Mouse (Mus musculus) neural tube, embryonic 10.5 days (tissue): Measurements from ENCODE around the gene Spata2l.
"Not testable (repeated sequence)": the region's sequence is repeated elsewhere in the genome, so short reads cannot be mapped to it uniquely, and the experiment has no call there.

Experiments
- DNase-seq: peaks from one replicate; pipeline ENCODE4 v3.0.0-alpha.2; 2017; ENCODE audit warnings: low spot score; ENCODE audit errors: extremely low spot score

Spata2l gene

DNA sequence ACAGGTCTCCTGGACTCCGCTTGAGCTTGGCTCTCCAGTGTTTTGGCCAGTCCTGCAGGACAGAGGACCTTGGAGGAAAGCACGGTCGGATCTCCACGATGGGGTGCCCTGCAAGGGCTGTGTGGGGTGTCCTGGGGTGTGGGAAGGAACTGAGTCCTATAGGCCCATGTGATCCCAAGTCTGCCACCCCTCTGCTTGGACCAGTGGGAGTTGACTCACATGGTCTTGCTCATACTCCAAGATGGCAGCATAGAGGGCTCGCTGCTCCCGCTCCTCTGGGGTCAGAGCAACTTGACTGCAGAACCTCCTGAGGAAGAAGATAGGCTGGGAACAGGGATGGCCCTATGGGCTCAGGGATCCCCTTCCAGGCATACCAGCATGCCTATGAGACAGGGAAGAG lies 11.7 kb upstream of the Spata2l start:
- DNase-seq, result no peak

DNA sequence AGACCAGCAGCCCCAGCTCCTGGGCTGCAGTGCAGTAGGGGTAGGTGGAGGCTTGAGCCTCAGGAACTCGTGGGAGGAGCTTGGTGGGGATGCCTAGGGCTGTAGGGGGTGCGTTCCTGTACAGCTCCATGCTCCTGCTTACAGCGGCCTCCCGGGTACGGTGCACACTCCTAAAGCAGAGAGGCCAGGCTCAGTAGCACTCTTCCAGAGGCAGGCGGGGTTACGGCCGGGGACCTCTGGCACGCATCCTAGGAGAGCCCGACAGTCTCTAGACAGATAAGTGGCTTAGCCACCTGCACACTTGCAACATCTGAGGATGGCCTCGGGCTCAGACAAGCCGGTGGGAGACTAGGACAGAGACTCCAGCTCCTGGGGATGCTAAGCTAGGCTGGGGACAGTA lies 9.5 kb upstream of the Spata2l start:
- no peak for DNase-seq

DNA sequence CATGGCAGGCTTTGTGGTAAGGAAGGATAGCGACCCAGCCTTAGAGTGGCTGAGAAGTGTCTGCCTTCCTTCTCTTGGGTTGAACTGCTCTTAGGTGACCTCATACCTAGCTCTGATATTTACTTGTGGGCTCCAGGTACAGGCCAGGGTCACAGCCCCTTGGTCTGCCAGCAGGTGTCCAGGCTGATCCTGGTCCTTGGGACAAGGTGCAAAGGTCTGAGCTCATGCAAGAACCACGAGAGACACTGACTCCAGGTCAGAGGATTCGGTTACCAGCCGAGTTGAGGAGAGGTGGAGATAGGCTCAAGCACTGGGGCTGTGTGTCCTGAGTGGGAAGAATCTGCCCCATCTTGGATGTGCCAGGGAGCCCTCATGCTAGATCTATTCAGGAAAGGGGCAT lies 8.3 kb upstream of the Spata2l start:
- DNase-seq, result no peak

DNA sequence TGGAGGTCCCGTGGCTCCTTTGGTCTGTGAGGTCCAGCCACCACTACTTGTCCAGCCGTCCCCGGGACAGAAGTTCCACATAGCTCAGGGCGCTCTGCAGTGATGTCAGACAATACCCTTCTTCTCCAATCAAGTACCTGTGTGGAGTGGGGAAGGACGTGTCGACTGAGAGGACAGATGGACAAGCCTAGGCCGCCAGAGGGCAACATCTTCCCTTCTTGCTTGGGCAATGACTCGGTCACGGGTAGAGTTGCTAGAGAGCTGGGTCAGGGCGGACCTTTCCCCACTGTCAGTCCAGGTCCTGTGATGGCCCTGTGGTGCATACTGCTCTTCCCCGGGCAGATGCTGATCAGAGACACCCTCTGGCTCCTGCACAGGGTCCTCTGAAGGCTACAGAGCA lies 7.0 kb upstream of the Spata2l start:
- no peak for DNase-seq

DNA sequence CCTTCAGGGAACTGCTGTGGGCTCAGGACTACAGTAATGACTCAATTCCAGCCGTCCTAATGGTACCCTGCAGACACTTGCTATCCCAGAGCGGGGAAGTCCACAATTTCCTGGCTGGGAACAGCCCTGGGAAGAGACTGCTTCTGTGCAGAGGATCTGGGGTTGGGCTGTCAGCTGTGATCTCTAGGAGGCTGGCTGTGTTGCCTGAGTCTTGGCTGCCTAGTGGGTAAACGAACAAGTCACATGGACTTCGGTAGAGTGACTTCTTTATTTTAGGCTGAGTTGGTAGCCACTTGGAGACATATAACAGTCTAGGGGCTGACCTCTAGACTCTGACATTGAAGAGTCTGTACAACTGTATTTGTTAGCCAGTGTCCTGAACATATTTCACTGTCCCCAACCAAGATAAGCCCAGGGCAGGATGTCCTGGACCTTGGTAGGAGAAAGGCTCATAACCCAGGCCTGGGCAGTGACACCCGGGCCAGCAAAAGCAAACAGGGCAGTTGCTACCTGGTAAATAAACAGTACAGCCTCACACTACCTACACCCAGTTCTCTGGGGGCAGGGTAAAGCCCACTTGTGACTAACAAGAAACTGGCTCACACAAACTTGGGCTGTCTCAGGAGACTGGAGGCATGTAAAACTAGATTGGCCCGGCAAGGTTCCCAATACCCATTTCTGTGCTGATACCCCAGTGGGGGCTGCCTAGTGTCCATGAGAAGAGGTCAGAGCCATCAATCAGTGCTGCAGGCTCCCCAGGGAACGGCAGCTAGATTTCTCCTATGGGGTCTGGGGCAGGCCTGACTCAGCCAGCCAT lies 6.3 kb upstream of the Spata2l start:
- DNase-seq, result no peak

DNA sequence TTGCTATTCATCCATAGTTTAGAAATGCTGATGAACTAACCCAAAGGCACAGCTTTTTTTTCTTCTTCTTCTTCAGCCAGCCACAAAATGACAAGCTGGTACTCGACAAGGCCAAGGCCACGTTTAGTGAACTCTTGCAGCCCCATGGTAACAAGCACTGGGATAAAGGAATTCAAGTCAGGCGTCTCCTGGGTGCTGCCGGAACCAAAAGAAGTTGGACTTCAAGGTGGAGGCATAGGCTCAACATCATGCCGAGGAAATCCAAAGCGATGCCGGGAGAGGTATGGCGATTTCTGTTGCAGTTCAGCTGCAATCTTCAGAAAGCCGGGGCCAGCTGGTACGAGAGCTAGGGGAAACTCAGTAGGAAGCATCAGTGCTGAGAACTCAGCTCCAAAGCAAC lies 3.4 kb upstream of the Spata2l start:
- DNase-seq, result no peak

DNA sequence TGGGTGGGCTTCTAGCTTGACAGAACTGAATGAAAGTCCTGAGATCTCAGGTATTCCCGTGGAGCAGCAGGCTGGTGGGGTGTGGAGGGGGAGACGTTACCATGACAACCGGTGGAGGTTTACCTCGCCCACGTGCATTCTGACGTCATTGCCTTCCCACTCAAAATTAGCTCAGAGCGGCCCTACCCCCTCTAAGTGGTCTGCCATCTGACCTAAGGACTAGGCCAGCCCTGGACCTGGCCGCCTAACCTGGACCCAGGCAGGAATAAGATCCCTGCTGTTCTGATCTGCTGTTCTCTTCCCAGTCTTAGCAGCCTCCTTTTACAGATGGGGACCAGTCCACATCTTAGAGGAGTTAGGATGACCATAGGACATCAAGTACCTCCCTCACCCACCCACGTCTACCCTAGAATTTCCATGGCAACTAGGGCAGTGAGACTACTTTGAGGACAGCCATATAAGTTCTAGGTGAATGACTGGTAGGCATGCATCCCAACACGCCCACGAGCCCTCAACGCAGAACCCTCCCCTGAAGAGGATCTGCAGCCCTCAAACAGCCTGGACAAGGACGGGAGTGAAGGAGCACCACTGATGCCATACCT lies 1.0 kb downstream of the Spata2l start:
- DNase-seq, result no peak

DNA sequence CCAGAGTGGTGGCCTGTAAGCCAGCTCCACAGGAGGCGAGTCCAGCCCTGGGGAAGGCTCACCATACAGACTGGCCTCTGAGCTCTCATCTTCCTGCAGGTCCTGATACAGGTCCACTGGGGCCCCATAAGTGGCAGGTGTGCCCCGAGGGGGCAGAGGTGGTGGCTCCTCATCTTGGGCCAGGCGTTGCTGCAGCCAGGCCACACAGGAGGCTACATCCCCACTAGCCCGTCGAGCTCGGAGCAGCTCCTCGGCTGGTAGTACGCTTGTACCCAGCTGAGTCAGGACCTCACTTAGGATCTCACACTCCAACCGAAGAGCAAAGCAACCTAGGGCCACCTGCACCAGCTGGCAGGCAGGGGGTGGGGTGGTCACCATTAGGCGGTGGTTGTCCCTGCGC lies 2.3 kb downstream of the Spata2l start:
- no peak for DNase-seq

DNA sequence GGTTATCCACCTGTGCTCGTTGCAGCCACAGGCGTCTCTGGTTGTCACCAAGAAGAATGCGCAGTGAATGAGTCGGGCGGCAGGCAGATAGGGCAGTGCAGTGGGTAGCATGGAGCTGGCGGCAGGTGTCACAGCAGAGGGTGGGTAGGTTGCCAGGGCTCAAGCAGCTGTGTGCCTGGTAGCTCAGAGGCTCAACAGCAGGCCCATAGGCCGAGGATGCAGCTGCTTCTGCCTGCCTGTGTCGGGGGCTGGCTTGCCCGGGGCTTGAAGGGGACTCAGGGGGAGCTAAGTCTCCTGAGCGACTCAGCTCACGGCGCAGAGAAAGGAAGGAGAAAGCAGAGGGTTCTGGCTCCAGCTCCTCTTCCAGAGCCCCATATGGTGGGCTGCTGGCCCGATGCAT lies 2.7 kb downstream of the Spata2l start:
- DNase-seq, result no peak

DNA sequence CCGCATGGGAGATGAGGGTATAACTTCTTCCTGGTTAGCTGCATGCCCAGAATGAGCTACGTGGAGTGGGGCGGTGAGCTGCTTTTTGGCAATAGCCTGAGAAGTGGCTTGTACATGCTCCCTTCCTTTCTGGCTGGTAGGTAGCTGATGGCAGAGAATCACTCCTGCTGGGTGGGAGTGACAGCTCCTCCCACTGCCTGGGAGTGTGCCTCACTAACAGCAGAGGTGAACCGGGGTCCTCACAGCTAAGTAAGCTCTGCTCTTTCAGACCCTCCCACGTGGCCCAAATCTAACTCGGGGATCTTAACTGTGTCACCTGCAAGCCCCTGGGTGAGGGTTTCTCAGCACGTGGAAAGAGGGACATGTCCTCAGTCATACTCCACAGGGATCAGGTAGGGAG lies 3.5 kb downstream of the Spata2l start:
- DNase-seq, result no peak

DNA sequence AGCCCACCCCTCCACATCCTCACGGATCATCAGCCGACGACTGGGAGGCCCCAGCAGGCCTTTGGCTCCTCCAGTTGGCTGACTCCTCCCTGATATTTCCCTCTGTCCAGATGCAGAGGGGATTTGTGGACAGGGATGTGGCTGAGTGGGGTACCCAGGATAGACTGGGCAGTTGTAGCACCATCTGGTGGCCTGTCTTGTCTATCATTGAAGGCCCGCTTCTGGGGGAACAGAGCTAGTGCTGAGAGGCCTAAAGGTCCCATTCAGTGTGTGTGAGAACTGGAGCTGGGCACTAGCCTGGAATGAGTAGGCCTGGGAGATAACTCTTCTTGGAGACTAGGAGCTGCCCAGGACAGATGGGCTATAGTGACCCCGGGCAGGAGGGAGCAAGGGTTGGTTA lies 4.3 kb downstream of the Spata2l start:
- no peak for DNase-seq

DNA sequence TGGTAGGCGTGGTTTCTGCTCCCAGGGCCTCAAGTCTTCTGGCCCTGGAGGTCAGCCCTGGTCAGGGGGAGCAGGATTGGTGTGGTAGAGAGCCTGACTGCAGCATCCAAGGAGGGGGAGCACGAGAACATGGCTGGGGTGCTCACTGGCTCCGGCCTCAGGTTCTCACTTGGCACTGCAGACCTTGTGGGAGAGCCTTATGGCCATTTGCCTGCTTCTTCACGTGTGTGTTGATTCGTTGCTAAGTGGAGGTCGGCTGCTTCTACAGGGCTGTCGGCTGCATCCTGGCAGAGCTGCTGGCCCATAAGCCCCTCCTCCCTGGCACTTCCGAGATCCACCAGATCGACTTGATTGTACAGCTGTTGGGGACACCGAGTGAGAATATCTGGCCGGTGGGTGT lies 5.7 kb downstream of the Spata2l start:
- not testable (repeated sequence) for DNase-seq

DNA sequence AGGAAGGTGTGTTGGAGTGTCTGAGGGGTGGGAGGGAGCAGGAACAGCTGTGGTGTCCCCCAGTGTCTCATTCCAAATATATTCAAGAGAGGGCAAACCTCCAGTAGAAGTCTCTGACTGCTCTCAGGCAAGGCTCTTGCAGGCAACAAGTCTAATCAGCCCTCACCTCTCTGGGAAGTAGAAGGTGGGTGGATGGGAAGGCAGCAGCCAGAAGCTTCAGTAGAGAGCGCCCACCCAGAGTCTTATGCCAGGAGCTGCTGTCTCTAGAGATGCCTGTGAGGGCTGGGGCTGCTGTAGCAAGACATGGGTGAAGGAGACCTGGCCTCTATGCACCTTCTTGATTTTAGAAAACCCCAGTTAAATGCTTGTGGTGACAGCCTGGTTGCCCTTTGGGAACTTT lies 7.6 kb downstream of the Spata2l start:
- DNase-seq, result no peak

DNA sequence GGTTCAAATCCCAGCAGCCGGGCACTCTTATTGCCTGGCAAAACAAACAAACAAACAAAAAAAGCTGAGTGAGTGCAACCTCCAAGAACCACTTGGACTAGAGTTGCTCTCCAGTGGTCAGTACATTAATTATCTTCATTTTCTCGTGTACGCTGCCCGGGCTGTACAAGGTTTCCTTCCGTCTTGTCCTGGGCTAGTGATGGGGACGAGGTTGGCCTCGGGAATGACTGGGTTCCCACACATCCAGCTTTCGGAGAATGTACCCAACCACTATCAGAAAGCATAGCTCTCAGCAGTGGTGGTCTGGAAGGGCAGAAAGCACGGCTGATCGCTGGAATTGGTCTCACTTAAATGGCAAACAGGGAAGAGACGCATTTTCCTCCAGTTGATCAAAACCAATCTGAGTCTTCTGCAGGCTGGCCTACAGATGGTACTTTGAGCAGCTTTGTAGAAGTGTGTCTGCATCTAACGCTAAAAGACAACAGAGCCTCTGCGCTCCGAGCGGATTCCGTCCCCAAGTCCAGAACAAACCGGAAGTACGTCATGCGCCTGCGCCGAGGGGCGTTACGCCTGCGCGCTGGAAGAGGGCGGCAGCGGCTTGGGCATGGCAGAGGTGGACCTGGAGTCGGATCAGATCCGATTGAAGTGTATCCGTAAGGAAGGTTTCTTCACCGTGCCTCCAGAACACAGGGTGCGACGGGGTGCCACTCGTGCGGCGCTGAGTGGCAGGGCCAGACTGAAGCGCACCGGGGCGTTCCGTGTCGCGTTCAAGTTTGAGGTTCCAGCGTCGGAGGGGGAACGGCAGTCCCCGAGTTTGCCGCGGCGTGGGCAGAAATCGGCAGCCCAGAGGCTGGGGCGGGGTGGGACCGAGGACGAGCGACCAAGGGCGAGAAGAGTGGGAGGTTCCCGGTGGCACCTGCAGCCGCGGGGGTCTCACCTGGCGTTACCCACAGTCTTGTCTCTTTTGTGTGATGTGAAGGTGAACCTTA lies 11.5 kb downstream of the Spata2l start, which contains the start of gene Cdk10:
Gene Cdk10 (plus strand): TSS at position 565 of the 989 bp plus-strand sequence.
- peak; percentile 94 for DNase-seq

DNA sequence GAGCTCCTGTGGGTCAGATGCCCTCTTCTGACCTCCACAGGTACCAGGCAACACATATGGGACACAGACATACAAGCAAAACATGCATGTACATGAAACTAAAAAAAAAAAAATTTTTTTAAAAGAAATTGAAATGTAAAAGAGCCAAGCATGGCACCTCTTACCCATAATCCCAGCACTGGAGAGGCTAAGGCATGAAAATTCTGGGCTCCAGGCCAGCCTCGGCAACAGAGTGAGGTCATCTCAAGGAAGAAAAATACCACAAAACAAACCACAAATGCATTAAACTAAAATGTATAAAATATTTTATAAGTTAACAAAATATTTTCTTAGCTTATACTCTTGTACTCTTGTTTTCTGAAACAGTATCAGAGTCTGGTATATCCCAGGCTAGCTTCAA lies 15.1 kb downstream of the Spata2l start:
- DNase-seq, result no peak

DNA sequence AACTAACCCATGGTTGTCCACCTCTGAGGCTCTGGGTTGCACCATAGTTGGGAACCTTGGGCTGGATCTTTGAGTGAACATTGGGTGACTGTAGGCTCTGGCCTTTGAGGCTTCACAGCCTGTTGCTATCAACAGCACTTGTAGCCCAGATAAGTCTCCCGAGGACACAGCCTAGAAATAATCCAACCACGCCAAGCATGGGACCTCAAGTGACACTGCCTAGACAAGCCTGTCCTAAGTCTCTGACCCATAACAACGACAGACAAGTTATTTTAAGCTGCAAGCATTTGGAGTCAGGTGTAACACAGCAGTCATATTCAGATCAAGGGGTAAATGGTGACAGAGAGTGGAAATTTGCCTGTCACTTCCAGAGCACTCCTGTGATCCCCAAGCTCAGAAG lies 20.6 kb downstream of the Spata2l start:
- DNase-seq, result no peak

DNA sequence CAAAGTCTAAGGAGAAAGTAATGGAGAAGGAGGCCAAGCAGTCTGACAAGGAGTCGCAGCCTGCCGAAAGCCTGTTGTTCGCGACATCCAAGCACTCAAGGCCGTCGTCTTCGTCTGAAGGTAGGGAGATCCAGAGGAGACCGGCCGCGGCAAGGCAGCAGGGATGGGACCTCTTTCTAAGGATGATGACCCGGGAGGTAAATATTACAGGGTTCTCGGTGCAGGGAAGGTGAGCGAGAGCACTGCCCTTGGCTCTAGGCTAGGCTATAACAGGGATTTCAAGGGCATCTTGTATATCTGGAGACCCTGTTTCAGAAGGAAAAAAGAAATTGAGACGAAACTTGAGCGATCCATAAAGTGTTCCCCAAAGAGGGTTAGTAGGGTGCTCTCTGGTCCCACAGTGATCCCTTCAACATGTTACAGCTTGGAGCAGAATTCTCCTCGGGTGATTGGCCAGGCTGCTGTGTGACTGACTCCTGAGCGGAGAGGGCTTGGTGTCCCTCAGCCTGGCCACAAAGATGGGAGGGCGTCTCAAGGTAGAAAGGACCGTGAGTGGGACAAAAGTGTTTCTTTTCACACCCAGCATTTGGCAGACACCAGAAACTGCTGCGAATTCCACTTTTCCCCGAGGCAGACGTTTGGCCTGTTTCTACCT lies 22.8 kb downstream of the Spata2l start:
- no peak for DNase-seq

DNA sequence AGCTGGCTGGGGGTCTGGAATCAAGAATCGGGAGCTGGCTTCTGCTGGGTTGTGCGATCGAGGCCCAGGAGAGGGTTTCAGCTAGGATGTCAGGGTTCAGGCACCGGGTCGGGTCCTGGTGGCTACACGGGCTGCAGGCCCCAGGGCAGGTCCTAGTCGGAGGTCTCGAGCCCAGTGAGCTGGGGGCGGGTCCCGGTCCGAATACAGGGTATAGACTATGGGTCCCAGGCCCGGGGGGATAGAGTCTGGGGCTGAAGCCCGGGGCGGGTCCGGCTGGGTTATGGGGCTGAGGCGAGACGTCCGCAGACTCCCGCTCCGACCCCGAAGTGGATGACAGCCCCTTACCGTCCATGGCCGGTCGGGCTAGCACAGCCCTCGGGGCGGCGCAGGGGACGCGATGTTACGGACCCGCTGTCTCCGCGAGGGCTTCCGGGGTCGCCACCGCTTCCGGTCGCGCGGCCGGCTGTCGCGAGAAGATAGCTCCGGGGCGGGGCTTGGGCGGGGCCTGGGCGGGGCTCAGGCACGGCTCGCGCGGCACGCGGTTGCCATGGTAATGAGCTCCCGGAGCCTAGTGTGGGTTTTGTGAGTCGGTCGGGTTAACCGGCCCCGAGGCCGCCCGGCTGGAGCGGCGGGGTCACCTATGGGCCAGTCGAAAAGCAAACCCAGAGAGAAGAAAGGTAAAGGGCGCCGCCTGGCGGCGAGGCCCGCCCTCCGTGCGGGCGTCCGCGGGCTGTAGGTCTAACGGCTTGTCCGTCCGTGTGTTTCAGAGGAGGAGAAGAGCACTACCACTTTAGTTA lies 23.5 kb downstream of the Spata2l start, which contains the start of the genes Chmp1a and Spata33:
Gene Chmp1a (minus strand): TSS at position 443 of the 797 bp plus-strand sequence.
Gene Spata33 (plus strand): TSS at position 512 of the 797 bp plus-strand sequence.
- DNase-seq, result peak; percentile 100

DNA sequence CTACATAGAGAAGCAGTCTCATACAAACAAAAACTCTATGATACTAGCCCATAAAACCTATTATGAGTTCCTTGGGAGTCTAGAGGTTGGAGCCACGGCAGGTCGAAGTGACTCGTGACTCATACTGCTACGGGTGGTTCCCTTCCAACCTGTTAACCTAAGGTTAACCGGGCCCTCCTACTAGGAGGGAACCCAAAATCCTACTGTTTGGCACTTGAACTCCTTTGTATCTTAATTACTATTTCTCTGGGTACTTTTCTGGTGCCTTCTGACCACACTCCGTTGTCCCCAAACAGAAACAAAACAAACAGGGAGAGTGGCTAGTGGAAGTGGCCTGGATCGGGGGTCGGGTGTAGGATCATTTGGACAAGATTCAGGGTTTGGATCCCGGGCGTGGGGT lies 24.2 kb downstream of the Spata2l start:
- no peak for DNase-seq

DNA sequence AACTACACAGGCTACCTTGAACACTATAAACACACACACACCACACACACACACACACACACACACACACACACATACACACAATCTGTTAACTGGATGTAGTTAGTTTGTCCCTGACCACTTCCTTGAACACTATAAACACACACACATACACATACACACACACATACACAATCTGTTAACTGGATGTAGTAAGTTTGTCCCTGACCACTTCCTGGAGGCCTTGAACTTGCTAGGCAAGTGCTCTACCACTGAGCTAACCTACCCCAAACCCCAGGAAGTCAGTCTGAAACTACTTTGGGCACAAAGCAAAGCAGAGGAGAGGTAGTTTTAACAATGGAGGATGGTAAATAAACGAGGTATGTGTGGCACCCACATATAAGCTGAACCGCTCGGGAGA lies 32.5 kb downstream of the Spata2l start:
- DNase-seq, result no peak
